Mouse (Mus musculus) embryonic facial prominence, embryonic 11.5 days (tissue): ENCODE data around the gene Tent5d. TPM values are rescaled to one million over a fixed set of nuclear protein-coding genes. Genes with fewer than 3 reads are reported as not detected.

ENCODE experiments used
- ATAC-seq: fragments of 200-750 bp; cut with Nextera tagmentation; replicated peaks from 2 replicates; pipeline ENCODE4 v1.8.0; 2017; ENCODE audit warnings: low read depth; ENCODE audit not compliant: insufficient number of reproducible peaks, low FRiP score, low TSS enrichment
- DNase-seq: peaks from one replicate; pipeline ENCODE4 v3.0.0-alpha.2; 2015; ENCODE audit warnings: low spot score
- H3K27ac ChIP-seq: fragments of 300-500 bp; sonication (generic); replicated peaks from 2 replicates; pipeline ENCODE4 v1.5.1; 2014; ENCODE audit warnings: mild to moderate bottlenecking, low read depth, low read length, control low read depth
- H3K27me3 ChIP-seq: fragments of 300-500 bp; sonication (generic); 2 replicates; pipeline ENCODE4 v1.6.1; 2014; ENCODE audit warnings: mild to moderate bottlenecking, low read length, moderate library complexity, mixed read lengths; ENCODE audit not compliant: control insufficient read depth, insufficient read depth
- H3K36me3 ChIP-seq: fragments of 300-500 bp; sonication (generic); replicated peaks from 2 replicates; pipeline ENCODE4 v1.6.1; 2014; ENCODE audit warnings: low read depth, mild to moderate bottlenecking, low read length, moderate library complexity, mixed read lengths; ENCODE audit not compliant: control insufficient read depth, insufficient read depth
- H3K4me1 ChIP-seq: fragments of 300-500 bp; sonication (generic); 2 replicates; pipeline ENCODE4 v1.6.1; 2014; ENCODE audit warnings: low read length, mixed read lengths; ENCODE audit not compliant: control insufficient read depth, insufficient read depth
- H3K4me2 ChIP-seq: fragments of 300-500 bp; sonication (generic); 2 replicates; pipeline ENCODE4 v1.6.1; 2014; ENCODE audit warnings: low read depth, mild to moderate bottlenecking, control low read depth, low read length, moderate library complexity
- H3K4me3 ChIP-seq: fragments of 300-500 bp; sonication (generic); 2 replicates; pipeline ENCODE4 v1.5.1; 2014; ENCODE audit warnings: low read depth, low read length, control low read depth
- H3K9ac ChIP-seq: fragments of 300-500 bp; sonication (generic); replicated peaks from 2 replicates; pipeline ENCODE4 v1.6.1; 2014; ENCODE audit warnings: mild to moderate bottlenecking, control low read depth, low read length
- H3K9me3 ChIP-seq: fragments of 300-500 bp; sonication (generic); replicated peaks from 2 replicates; pipeline ENCODE4 v1.6.1; 2016; ENCODE audit warnings: mild to moderate bottlenecking, low read length, inconsistent platforms, mixed read lengths; ENCODE audit not compliant: control insufficient read depth
- WGBS: fragments of 180-500 bp; shearing (Covaris S2); extraction: QIAGEN DNeasy Blood & Tissue Kit; methylation state at CpG from one replicate; pipeline ENCODE4 v1.1.7; 2014; 5-methylcytosine and 5-hydroxymethylcytosine counted together
- polyA plus RNA-seq: library from polyadenylated mRNA; unstranded; fragments of >200 nt; fragmentation: Nextera tagmentation; extraction: Ambion mirVana; gene quantifications from 2 replicates; pipeline ENCODE4 v1.2.1, GENCODE M21; 2014

Tent5d gene
- polyA plus RNA-seq = 0.20 and 0.38 TPM in 2 replicates

GRCm38 (mm10) chrX:107792290-107792689 is at the start of gene Tent5d:
Tent5d (plus strand) TSS chrX:107792590.
- no peaks in the 10 kb centered on the region for H3K27me3 ChIP-seq
- H3K9ac ChIP-seq = no peak within 1 kb of the TSS
- no peak within 1 kb of the TSS for H3K27ac ChIP-seq
- WGBS = 94% methylated on average over 1 of the region's 1 CpGs
- no peaks in the 10 kb centered on the region for H3K9me3 ChIP-seq
- no peaks in the 10 kb centered on the region for H3K4me1 ChIP-seq
- no peak within 1 kb of the TSS for H3K4me3 ChIP-seq
- no peaks in the 10 kb centered on the region for H3K36me3 ChIP-seq
- ATAC-seq (no peak), DNase-seq (no peak)
- no peak within 1 kb of the TSS for H3K4me2 ChIP-seq

- H3K27me3 ChIP-seq = no peaks in the 10 kb centered on the region
- no peak overlapping the region for H3K4me3 ChIP-seq
- no peaks in the 10 kb centered on the region for H3K9me3 ChIP-seq
- no peak for ATAC-seq
- H3K36me3 ChIP-seq = no peaks in the 10 kb centered on the region
- WGBS = 13% methylated on average over 3 of the region's 3 CpGs
- H3K27ac ChIP-seq = no peak overlapping the region
- peak; percentile 41 for DNase-seq
- no peak overlapping the region for H3K4me2 ChIP-seq
- H3K4me1 ChIP-seq = no peaks in the 10 kb centered on the region
- no peak overlapping the region for H3K9ac ChIP-seq
Measured at GRCm38 (mm10) chrX:107767896-107768295, 24.5 kb upstream of the Tent5d start.

GRCm38 (mm10) chrX:107790136-107790535 is 2.3 kb upstream of the Tent5d start:
- H3K9me3 ChIP-seq = no peaks in the 10 kb centered on the region
- no peak overlapping the region for H3K27ac ChIP-seq
- no peaks in the 10 kb centered on the region for H3K27me3 ChIP-seq
- ATAC-seq (no peak), DNase-seq (no peak)
- H3K4me3 ChIP-seq = no peak overlapping the region
- H3K9ac ChIP-seq = no peak overlapping the region
- H3K4me1 ChIP-seq = no peaks in the 10 kb centered on the region
- no peaks in the 10 kb centered on the region for H3K36me3 ChIP-seq
- H3K4me2 ChIP-seq = no peak overlapping the region
- WGBS = 96% methylated on average over 1 of the region's 1 CpGs

GRCm38 (mm10) chrX:107790750-107791493 is 1.5 kb upstream of the Tent5d start:
- Histone ChIP-seq H3K9ac (no peak overlapping the region), H3K9me3 (no peaks in the 10 kb centered on the region), H3K27me3 (no peaks in the 10 kb centered on the region), H3K27ac (no peak overlapping the region), H3K36me3 (no peaks in the 10 kb centered on the region), H3K4me1 (no peaks in the 10 kb centered on the region), H3K4me2 (no peak overlapping the region), H3K4me3 (no peak overlapping the region)
- ATAC-seq (no peak), DNase-seq (peak; percentile 26)
- WGBS = 26% methylated on average over 8 of the region's 8 CpGs

GRCm38 (mm10) chrX:107795785-107796184 is 3.4 kb downstream of the Tent5d start:
- Histone ChIP-seq H3K27me3 (no peaks in the 10 kb centered on the region), H3K27ac (no peak overlapping the region), H3K4me3 (no peak overlapping the region), H3K36me3 (no peaks in the 10 kb centered on the region), H3K9me3 (no peaks in the 10 kb centered on the region), H3K4me2 (no peak overlapping the region), H3K9ac (no peak overlapping the region), H3K4me1 (no peaks in the 10 kb centered on the region)
- no peak for DNase-seq
- 71% methylated on average over 1 of the region's 1 CpGs for WGBS
- ATAC-seq = no peak

- DNase-seq = no peak
- no peaks in the 10 kb centered on the region for H3K9me3 ChIP-seq
- H3K4me3 ChIP-seq = no peak overlapping the region
- no peaks in the 10 kb centered on the region for H3K27me3 ChIP-seq
- WGBS = 88% methylated on average over 2 of the region's 2 CpGs
- no peak overlapping the region for H3K27ac ChIP-seq
- no peaks in the 10 kb centered on the region for H3K36me3 ChIP-seq
- no peaks in the 10 kb centered on the region for H3K4me1 ChIP-seq
- no peak overlapping the region for H3K4me2 ChIP-seq
- no peak overlapping the region for H3K9ac ChIP-seq
- no peak for ATAC-seq
Measured at GRCm38 (mm10) chrX:107796919-107797318, 4.5 kb downstream of the Tent5d start.

- no peaks in the 10 kb centered on the region for H3K4me1 ChIP-seq
- no peak overlapping the region for H3K9ac ChIP-seq
- H3K36me3 ChIP-seq = no peaks in the 10 kb centered on the region
- no peaks in the 10 kb centered on the region for H3K27me3 ChIP-seq
- H3K4me3 ChIP-seq = no peak overlapping the region
- no peaks in the 10 kb centered on the region for H3K9me3 ChIP-seq
- H3K4me2 ChIP-seq = no peak overlapping the region
- H3K27ac ChIP-seq = no peak overlapping the region
- DNase-seq = no peak
- no peak for ATAC-seq
Measured at GRCm38 (mm10) chrX:107812120-107812519, 19.7 kb downstream of the Tent5d start.

GRCm38 (mm10) chrX:107815502-107816217 is 23.3 kb downstream of the Tent5d start:
- H3K4me3 ChIP-seq = peak overlapping the region; percentile 57
- ATAC-seq (no peak; the same call in 1 of the 2 replicates), DNase-seq (peak; percentile 28)
- H3K9ac ChIP-seq = peak overlapping the region; percentile 68
- H3K4me1 ChIP-seq = no peaks in the 10 kb centered on the region
- H3K9me3 ChIP-seq = no peaks in the 10 kb centered on the region
- no peaks in the 10 kb centered on the region for H3K36me3 ChIP-seq
- H3K27me3 ChIP-seq = no peaks in the 10 kb centered on the region
- WGBS = 12% methylated on average over 31 of the region's 32 CpGs
- H3K4me2 ChIP-seq = peak overlapping the region; percentile 50
- no peak overlapping the region for H3K27ac ChIP-seq
